Mouse (Mus musculus): ENCODE measurements around the gene Shroom4. TPM values are rescaled to one million over a fixed set of nuclear protein-coding genes. Genes with fewer than 3 reads are reported as not detected.

Shroom4 gene
- polyA plus RNA-seq, 1 experiment from 2014 or later = 12.7 TPM

DNA sequence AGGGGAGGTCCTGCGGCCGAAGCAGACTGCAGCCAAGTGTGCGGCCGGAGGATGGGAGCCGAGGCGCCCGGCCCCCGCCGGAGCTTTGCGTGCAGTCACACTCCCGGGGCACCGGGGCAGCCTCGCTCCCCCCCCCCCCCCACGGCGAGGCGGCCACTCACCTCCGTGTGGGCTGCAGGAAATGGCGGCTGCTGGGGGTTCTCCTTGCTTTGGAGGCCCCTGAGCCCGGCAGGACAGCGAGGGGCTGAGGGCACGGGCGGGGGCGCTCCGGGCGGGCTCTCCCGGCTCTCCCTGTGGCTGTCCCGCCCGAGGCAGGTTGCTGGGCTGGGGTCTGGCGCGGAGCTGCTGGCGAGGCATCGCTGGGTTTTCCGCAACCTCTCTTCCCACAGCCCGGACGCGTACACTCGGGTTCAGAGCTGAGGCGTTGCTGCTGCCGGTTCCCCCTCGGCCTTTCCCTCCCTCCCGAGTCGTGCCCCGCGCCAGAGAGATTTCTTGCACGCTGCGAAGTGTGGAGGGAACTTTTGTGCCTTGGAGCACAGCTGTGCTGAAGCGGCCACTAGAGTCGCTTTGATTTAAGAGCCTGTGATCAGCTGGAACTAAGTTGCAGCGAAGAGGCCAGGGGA lies 855 bp downstream of the Shroom4 start:
- WGBS = 7% methylated on average over 18 of the region's 49 CpGs
- peak; percentile 41 for ATAC-seq (ENCODE audit: insufficient read depth)
- TF ChIP-seq CTCF (IDR thresholded peaks at IDR 0.05; ENCODE audit: low read depth) = no peak

DNA sequence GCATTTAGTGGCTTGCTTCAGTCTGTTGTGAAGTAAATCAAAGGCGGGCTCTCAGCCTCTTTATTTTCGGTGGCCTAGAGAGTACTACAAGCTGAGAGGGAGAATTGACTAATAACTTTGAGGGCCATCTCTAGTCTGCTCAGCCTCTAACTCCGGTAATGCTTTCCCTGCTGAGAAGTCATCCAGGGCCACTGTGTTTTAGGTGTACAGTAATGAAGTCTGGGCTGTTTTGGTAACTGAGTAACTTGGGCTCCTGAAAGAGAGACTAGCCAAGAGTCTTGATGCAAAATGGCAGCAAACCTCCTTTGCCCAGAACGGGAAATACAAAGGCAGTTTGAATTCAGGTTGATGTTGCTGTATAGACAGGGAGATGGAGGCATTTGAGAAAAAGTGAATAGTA lies 3.3 kb downstream of the Shroom4 start:
- no peaks in the 10 kb centered on the region for H3K27me3 ChIP-seq (ENCODE audit: insufficient read depth, low read length)
- no peaks in the 10 kb centered on the region for H3K4me1 ChIP-seq (ENCODE audit: insufficient read depth)
- no peak overlapping the region for H3K27ac ChIP-seq (ENCODE audit: low read depth)
- no peaks in the 10 kb centered on the region for H3K9me3 ChIP-seq (ENCODE audit: low read depth, low read length)
- no peaks in the 10 kb centered on the region for H3K36me3 ChIP-seq (ENCODE audit: insufficient read depth)
- no peak overlapping the region for H3K4me3 ChIP-seq (ENCODE audit: low read depth, low read length)
- WGBS = 85% methylated on average over 4 of the region's 4 CpGs
- H3K9ac ChIP-seq = no peak overlapping the region
- ATAC-seq (ENCODE audit: insufficient read depth) (no peak), DNase-seq (no peak)
- no peak for TF ChIP-seq CTCF (IDR thresholded peaks at IDR 0.05; ENCODE audit: low read depth)
- no peak overlapping the region for H3K4me2 ChIP-seq

More for the DNA sequence above, 855 bp downstream of the Shroom4 start:
- Histone ChIP-seq H3K27me3 (ENCODE audit: insufficient read depth, low read length) (no peaks in the 10 kb centered on the region), H3K9ac (peak overlapping the region; percentile 62), H3K4me2 (peak overlapping the region; percentile 58), H3K27ac (ENCODE audit: low read depth) (peak overlapping the region; percentile 83), H3K4me3 (ENCODE audit: low read depth, low read length) (peak overlapping the region; percentile 58), H3K9me3 (ENCODE audit: low read depth, low read length) (no peaks in the 10 kb centered on the region), H3K4me1 (ENCODE audit: insufficient read depth) (no peaks in the 10 kb centered on the region), H3K36me3 (ENCODE audit: insufficient read depth) (no peaks in the 10 kb centered on the region)
- peak; percentile 66 for DNase-seq

GRCm38 (mm10) chrX:6409114-6409513 lies 9.5 kb downstream of the Shroom4 start:
- WGBS = 47% methylated on average over 6 of the region's 6 CpGs
- no peak overlapping the region for H3K9ac ChIP-seq
- no peaks in the 10 kb centered on the region for H3K4me1 ChIP-seq (ENCODE audit: insufficient read depth)
- no peak overlapping the region for H3K4me3 ChIP-seq (ENCODE audit: low read depth, low read length)
- no peaks in the 10 kb centered on the region for H3K27me3 ChIP-seq (ENCODE audit: insufficient read depth, low read length)
- no peak for DNase-seq
- no peaks in the 10 kb centered on the region for H3K36me3 ChIP-seq (ENCODE audit: insufficient read depth)
- H3K9me3 ChIP-seq (ENCODE audit: low read depth, low read length) = no peaks in the 10 kb centered on the region
- no peak for ATAC-seq (ENCODE audit: insufficient read depth)
- no peak for TF ChIP-seq CTCF (IDR thresholded peaks at IDR 0.05; ENCODE audit: low read depth)
- H3K4me2 ChIP-seq = no peak overlapping the region
- H3K27ac ChIP-seq (ENCODE audit: low read depth) = no peak overlapping the region

DNA sequence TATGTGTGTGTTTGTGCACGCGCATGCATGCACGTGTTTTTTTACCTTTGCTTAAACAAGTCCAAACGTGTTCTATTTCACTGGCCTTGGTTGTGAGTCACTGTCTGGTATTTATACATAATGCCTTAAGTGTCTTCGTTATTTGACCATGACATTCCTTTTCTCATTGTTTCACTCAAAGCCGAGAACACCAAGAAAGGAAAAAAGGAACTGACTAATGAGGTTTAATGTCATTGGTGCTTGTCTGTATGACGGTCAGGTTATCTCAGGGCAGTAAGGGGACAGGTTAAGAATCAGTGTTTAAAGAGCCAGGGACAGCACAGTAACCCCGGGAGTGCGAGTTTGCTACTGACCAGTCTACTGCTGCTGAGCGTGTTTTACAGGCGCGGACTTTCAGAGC lies 15.8 kb downstream of the Shroom4 start:
- ATAC-seq (ENCODE audit: insufficient read depth) = no peak
- 55% methylated on average over 12 of the region's 12 CpGs for WGBS

GRCm38 (mm10) chrX:6415936-6416335 lies 16.3 kb downstream of the Shroom4 start:
- no peak for TF ChIP-seq CTCF (IDR thresholded peaks at IDR 0.05; ENCODE audit: low read depth)
- Histone ChIP-seq H3K9ac (no peak overlapping the region), H3K27me3 (ENCODE audit: insufficient read depth, low read length) (no peaks in the 10 kb centered on the region), H3K4me1 (ENCODE audit: insufficient read depth) (no peaks in the 10 kb centered on the region), H3K4me3 (ENCODE audit: low read depth, low read length) (no peak overlapping the region), H3K27ac (ENCODE audit: low read depth) (no peak overlapping the region), H3K36me3 (ENCODE audit: insufficient read depth) (no peaks in the 10 kb centered on the region), H3K9me3 (ENCODE audit: low read depth, low read length) (no peaks in the 10 kb centered on the region), H3K4me2 (no peak overlapping the region)
- ATAC-seq (ENCODE audit: insufficient read depth) (no peak), DNase-seq (no peak)
- 55% methylated on average over 5 of the region's 5 CpGs for WGBS

More for the DNA sequence above, 15.8 kb downstream of the Shroom4 start:
- TF ChIP-seq CTCF (IDR thresholded peaks at IDR 0.05; ENCODE audit: low read depth) = no peak
- DNase-seq = no peak
- Histone ChIP-seq H3K9ac (no peak overlapping the region), H3K4me2 (no peak overlapping the region), H3K9me3 (ENCODE audit: low read depth, low read length) (no peaks in the 10 kb centered on the region), H3K36me3 (ENCODE audit: insufficient read depth) (no peaks in the 10 kb centered on the region), H3K27me3 (ENCODE audit: insufficient read depth, low read length) (no peaks in the 10 kb centered on the region), H3K4me1 (ENCODE audit: insufficient read depth) (no peaks in the 10 kb centered on the region), H3K27ac (ENCODE audit: low read depth) (no peak overlapping the region), H3K4me3 (ENCODE audit: low read depth, low read length) (no peak overlapping the region)

GRCm38 (mm10) chrX:6418140-6418539 lies 18.5 kb downstream of the Shroom4 start:
- Histone ChIP-seq H3K4me3 (ENCODE audit: low read depth, low read length) (no peak overlapping the region), H3K27me3 (ENCODE audit: insufficient read depth, low read length) (no peaks in the 10 kb centered on the region), H3K9ac (no peak overlapping the region), H3K9me3 (ENCODE audit: low read depth, low read length) (no peaks in the 10 kb centered on the region), H3K4me1 (ENCODE audit: insufficient read depth) (no peaks in the 10 kb centered on the region), H3K4me2 (no peak overlapping the region), H3K27ac (ENCODE audit: low read depth) (no peak overlapping the region), H3K36me3 (ENCODE audit: insufficient read depth) (no peaks in the 10 kb centered on the region)
- 41% methylated on average over 4 of the region's 4 CpGs for WGBS
- DNase-seq = no peak
- ATAC-seq (ENCODE audit: insufficient read depth) = no peak
- TF ChIP-seq CTCF (IDR thresholded peaks at IDR 0.05; ENCODE audit: low read depth) = no peak

DNA sequence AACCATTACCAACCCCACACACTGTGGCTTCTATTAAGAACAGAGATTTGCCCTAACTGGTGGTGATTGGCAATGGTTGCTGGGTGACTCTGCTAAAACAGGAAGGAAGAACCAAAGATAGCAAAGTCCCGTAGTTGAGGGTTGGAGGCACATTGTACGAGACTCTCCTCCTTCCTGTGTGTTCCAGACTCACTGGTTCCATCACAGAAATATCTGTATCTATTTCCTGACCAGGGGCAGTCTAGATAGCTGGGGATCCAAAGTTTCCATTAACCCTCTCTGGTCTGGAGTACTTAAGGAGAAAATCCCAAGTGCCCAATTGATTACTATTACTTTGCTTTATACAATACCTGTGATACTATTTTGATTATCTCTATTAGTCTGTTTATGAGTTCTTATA lies 35.6 kb downstream of the Shroom4 start:
- no peak overlapping the region for H3K4me3 ChIP-seq (ENCODE audit: low read depth, low read length)
- DNase-seq (no peak), ATAC-seq (ENCODE audit: insufficient read depth) (no peak)
- no peak overlapping the region for H3K4me2 ChIP-seq
- WGBS = 69% methylated on average over 2 of the region's 2 CpGs
- no peak overlapping the region for H3K27ac ChIP-seq (ENCODE audit: low read depth)
- H3K27me3 ChIP-seq (ENCODE audit: insufficient read depth, low read length) = no peaks in the 10 kb centered on the region
- no peaks in the 10 kb centered on the region for H3K36me3 ChIP-seq (ENCODE audit: insufficient read depth)
- H3K4me1 ChIP-seq (ENCODE audit: insufficient read depth) = no peaks in the 10 kb centered on the region
- no peaks in the 10 kb centered on the region for H3K9me3 ChIP-seq (ENCODE audit: low read depth, low read length)
- H3K9ac ChIP-seq = no peak overlapping the region
- TF ChIP-seq CTCF (IDR thresholded peaks at IDR 0.05; ENCODE audit: low read depth) = no peak

All from lung, embryonic 14.5 days (tissue).